Mouse (Mus musculus): ENCODE measurements around the gene Fam161a. TPM values are rescaled to one million over a fixed set of nuclear protein-coding genes. Genes with fewer than 3 reads are reported as not detected.

Fam161a gene
- total RNA-seq, 2 experiments from 2014 or later: 1.7 TPM

- DNase-seq: peak; percentile 17
- intact Hi-C loops (cut with DNase I; ENCODE audit: low total_unique reads): no loop called here
These were observed 20.0 kb upstream of the Fam161a start for GRCm38 (mm10) chr11:22987357-22987756.

- DNase-seq: no peak
- intact Hi-C loops (cut with DNase I; ENCODE audit: low total_unique reads): loop anchor here (5.0 kb wide), 1 partner anchor 283 kb away; no protein-coding TSS in a partner anchor
These were observed 17.5 kb upstream of the Fam161a start for GRCm38 (mm10) chr11:22989786-22990185.

GRCm38 (mm10) chr11:22990393-22991126 lies 16.8 kb upstream of the Fam161a start, which contains the start of gene Cct4:
Gene Cct4 (plus strand): TSS chr11:22990519.
- peak; percentile 94 for DNase-seq
- intact Hi-C loops (cut with DNase I; ENCODE audit: low total_unique reads): loop anchor here (5.0 kb wide), 1 partner anchor 282 kb away; no protein-coding TSS in a partner anchor

- intact Hi-C loops (cut with DNase I; ENCODE audit: low total_unique reads): loop anchor here (5.0 kb wide), 1 partner anchor 281 kb away; no protein-coding TSS in a partner anchor
- DNase-seq: no peak
These were observed 16.0 kb upstream of the Fam161a start for GRCm38 (mm10) chr11:22991218-22991835.

- intact Hi-C loops (cut with DNase I; ENCODE audit: low total_unique reads): loop anchor here (5.0 kb wide), 1 partner anchor 278 kb away; no protein-coding TSS in a partner anchor
- no peak for DNase-seq
These were observed 13.1 kb upstream of the Fam161a start for GRCm38 (mm10) chr11:22994271-22994670.

DNA sequence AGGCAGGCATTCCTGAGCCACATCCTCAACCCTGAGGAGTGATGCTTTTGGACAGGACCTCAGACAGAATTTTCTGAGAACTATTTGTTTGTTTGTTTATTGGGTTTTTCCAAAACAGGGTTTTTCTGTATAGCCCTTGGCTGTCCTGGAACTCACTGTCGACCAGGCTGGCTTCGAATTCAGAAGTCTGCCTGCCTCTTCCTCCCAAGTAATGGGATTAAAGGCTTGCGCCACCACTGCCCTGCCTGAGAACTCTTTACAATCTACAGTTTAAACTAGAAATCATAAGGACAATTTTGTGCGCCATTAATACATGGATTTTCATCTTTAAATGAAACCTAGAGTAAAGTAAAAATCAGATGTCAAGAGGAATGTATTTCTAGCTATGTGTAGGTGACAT lies 11.9 kb upstream of the Fam161a start:
- no peak for DNase-seq
- intact Hi-C loops (cut with DNase I; ENCODE audit: low total_unique reads): no loop called here

DNA sequence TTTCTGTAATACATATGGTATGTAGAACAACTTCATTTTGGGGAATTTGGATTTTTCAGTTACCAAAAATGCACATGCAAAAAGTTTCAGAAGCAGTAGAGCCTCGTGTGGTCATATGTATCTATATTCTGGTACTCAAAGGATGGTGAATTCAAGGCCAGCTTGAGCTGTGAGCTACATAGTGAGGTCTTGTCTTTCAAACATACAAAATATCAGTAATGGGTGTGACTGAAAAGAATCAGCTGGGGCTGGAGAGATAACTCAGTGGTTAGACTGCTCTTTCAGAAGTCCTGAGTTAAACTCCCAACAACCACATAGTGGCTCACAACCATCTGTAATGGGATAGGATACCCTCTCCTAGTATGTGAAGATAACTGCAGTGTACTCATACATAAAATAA lies 9.0 kb upstream of the Fam161a start:
- intact Hi-C loops (cut with DNase I; ENCODE audit: low total_unique reads): no loop called here
- DNase-seq: no peak

- no peak for DNase-seq
- intact Hi-C loops (cut with DNase I; ENCODE audit: low total_unique reads): loop anchor here (10.0 kb wide), 1 partner anchor 140 kb away; no protein-coding TSS in a partner anchor
These were observed 2.1 kb upstream of the Fam161a start for GRCm38 (mm10) chr11:23005276-23005675.

DNA sequence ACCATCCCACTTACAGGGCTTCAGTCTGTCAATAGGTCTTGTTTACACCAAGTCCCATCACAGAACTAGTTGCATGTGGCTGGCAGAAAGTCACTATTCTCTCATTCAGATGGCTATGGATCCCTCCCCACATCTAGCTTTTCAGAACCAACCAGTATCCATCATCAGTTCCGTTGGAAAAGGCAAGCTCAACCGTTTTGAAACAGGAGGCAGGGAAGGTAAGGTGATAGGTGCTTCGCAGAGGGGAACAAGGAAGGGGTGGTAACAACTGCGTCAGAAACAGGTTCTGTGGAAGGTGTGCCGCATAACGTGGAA lies 208 bp upstream of the Fam161a start:
- intact Hi-C loops (cut with DNase I; ENCODE audit: low total_unique reads): loop anchor here (10.0 kb wide), 1 partner anchor 138 kb away; no protein-coding TSS in a partner anchor

GRCm38 (mm10) chr11:23008181-23008823 lies 971 bp downstream of the Fam161a start:
- peak; percentile 84 for DNase-seq
- intact Hi-C loops (cut with DNase I; ENCODE audit: low total_unique reads): loop anchor here (10.0 kb wide), 1 partner anchor 136 kb away; no protein-coding TSS in a partner anchor

More for the DNA sequence above, 208 bp upstream of the Fam161a start:
- no peak for DNase-seq

DNA sequence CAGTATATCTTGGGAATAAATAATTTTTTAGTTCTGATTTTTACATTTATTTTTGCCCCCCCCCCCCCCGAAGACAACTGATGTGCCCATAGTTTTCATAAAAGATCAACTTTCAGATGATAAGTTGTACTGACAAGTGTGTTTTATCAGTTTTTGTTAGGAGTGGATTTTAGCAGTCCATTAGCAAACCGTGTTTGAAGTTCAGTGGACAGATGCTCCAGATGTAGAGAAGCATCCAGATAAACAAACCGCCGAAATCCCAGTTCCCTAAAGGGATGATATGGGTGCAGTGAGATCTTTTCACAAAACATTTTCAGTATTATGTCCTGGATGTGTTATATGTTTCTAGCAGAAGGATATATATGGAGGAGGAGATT lies 1.5 kb downstream of the Fam161a start:
- DNase-seq: no peak
- intact Hi-C loops (cut with DNase I; ENCODE audit: low total_unique reads): loop anchor here (10.0 kb wide), 1 partner anchor 136 kb away; no protein-coding TSS in a partner anchor

- intact Hi-C loops (cut with DNase I; ENCODE audit: low total_unique reads): no loop called here
- no peak for DNase-seq
These were observed 5.8 kb downstream of the Fam161a start for GRCm38 (mm10) chr11:23013096-23013495.

DNA sequence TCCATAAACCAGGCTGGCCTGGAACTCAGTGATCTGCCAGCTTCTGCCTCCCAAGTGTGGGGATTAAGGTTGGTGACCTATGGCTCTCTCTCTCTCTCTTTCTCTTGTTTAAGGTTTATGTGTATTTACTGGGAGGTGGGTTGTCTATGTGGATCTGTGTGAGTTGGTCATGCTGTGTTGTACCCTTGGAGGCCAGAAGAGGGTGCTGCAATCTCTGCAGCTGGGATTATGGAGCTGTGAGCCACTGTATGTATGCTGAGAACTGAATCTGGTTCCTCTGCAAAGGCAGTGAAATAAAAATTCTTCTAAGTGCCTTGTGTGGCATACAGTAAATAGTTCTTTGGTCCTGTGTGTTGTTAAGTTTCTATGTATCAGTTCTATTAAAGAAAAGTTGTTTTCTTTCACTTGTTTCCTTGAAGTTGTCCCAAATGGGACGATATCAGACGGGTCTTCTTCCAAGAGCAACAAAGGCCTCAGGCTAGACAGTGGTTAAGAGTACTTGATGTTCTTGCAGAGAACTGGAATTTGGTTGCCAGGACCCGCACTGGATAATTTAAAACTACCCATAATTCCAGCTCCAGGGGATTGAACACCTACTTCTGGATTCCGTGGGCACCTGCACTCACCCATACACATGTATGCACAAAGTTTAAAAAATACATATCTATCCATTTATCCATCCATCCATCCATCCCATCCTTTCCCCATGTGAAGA lies 6.4 kb downstream of the Fam161a start:
- no peak for DNase-seq
- intact Hi-C loops (cut with DNase I; ENCODE audit: low total_unique reads): no loop called here

DNA sequence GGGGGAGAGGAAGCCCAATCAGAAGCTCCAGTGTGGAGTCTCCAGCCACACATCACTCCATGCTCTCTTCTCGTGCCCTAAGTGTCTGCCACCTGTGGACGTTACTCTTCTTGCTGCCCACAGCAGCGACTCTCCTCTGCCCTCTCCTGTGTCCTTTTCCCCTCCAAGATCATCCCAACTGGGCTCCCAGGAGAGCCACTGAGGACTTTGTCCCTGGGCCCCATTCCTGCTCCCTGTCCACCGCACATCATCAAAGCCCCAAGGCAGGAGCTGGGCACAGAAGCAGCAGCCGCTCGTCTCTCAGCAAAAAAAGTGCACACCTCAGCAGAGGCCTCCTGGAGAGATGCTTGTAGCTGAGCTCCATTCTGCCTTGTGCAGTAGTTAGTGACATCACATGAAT lies 7.7 kb downstream of the Fam161a start:
- intact Hi-C loops (cut with DNase I; ENCODE audit: low total_unique reads): no loop called here
- DNase-seq: no peak

- DNase-seq: no peak
These were observed 10.6 kb downstream of the Fam161a start for GRCm38 (mm10) chr11:23017943-23018342.

DNA sequence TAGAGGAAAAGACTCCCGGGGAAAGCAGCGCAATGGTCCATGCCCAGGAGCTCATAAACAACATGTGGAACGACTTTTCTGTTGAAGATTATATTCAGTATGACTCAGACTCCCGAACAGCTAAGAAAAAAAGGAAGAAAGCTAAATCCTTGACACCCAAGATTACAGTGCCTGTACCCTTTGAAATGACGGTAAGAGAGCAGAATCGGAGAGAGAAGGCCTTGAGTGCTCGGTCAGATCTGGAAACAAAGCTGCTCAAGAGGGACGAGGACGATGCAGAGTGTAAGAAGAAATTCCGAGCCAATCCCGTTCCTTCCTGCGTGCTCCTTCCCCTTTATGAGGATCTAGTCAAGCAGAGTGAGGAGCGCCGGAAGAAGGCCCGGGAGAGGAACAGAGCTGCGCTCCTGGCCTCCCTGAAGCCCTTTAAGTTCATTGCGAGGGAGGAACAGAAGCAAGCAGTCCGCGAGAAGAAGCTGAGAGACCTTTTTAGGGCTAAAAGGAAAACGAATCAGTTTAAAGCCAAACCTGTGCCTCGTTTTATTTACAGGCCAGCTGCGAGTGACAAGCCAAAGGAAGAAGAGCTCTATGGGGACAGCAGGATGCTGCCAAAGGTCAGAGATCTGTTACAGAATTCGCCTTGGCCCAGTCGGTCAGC lies 12.9 kb downstream of the Fam161a start:
- no peak for DNase-seq
- intact Hi-C loops (cut with DNase I; ENCODE audit: low total_unique reads): no loop called here

More at GRCm38 (mm10) chr11:23017943-23018342, 10.6 kb downstream of the Fam161a start:
- intact Hi-C loops (cut with DNase I; ENCODE audit: low total_unique reads): no loop called here

DNA sequence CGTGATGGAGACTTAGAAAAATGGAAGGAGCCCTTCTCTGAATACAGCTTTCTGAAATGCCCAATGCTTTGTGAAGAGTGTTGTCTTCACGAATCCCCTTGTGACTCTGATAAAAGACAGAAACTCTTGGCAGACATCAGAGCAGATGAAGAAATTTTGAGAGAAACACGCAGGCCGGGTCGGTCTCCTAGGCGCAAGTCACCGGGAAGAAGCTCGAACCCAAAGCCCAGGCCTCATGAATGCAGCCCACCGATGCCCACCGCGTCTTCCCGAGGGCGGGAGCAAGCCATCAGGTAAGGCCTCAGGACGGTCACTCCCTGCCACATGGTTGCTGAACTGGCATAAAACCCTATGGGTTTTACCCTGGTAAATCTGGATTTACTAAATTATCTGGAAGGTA lies 13.5 kb downstream of the Fam161a start:
- intact Hi-C loops (cut with DNase I; ENCODE audit: low total_unique reads): no loop called here
- no peak for DNase-seq

DNA sequence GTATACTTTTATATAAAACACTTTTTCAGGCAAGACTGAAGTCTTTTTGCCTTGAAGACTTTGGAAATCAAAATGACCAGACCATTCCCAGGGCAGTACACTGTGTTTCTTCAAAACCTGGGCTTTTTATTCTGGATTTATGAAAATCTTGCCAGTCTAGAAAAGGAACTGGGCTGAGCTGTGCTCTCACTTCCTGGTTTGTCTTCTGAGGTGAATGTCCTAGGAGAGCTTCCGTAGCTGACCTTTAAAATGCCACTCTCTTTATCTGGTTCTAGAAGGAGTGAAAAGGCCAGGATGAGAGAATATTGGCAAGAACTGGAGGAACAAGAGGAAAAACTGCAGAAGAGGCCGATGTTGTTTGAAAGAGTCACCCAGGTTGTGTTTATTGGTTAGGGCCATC lies 15.8 kb downstream of the Fam161a start:
- intact Hi-C loops (cut with DNase I; ENCODE audit: low total_unique reads): no loop called here
- no peak for DNase-seq

DNA sequence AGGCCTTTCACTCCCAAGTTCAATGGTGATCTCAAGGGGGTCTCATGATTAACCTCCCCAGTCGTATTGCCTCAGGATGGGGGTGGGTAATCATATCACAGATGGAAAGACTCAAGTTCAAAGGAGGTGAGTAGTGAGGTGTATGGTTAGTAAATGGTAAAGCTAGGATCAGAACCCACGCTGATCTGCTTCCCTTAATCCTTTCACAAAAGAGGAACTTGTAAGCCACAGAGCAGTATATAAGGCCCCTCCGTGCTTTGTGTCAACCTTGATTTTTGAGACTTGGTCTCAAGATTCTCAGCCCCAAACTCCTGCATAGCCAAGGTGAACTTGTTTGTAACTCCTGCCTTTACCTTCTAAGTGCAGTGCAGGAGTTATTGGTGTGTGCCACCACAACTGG lies 16.8 kb downstream of the Fam161a start:
- DNase-seq: no peak
- intact Hi-C loops (cut with DNase I; ENCODE audit: low total_unique reads): no loop called here
